Mouse (Mus musculus): ENCODE measurements around the gene Fgfr2. TPM values are rescaled to one million over a fixed set of nuclear protein-coding genes. Genes with fewer than 3 reads are reported as not detected.

Fgfr2 gene
- total and polyA plus RNA-seq, 2 experiments from 2014 or later = 17.1 to 47.6 TPM

GRCm38 (mm10) chr7:130815601-130816000, 2307.5 kb downstream of the Fgfr2 start:
- no peak overlapping the region for H3K4me2 ChIP-seq (ENCODE audit: low read depth)
- no peaks in the 10 kb centered on the region for H3K9me3 ChIP-seq (ENCODE audit: low read length)
- H3K9ac ChIP-seq = no peak overlapping the region
- no peaks in the 10 kb centered on the region for H3K4me1 ChIP-seq (ENCODE audit: insufficient read depth)
- no peaks in the 10 kb centered on the region for H3K36me3 ChIP-seq (ENCODE audit: insufficient read depth)
- WGBS = 96% methylated on average over 10 of the region's 10 CpGs
- H3K4me3 ChIP-seq (ENCODE audit: low read depth, low read length) = no peak overlapping the region
- H3K27me3 ChIP-seq (ENCODE audit: insufficient read depth, low read length) = no peaks in the 10 kb centered on the region
- TF ChIP-seq CTCF (IDR thresholded peaks at IDR 0.05; ENCODE audit: low read depth) = no peak
- no peak overlapping the region for H3K27ac ChIP-seq (ENCODE audit: low read depth, low read length)
- ATAC-seq (no peak), DNase-seq (no peak)

- no peak overlapping the region for H3K9ac ChIP-seq
- DNase-seq (no peak), ATAC-seq (no peak)
- no peak overlapping the region for H3K4me2 ChIP-seq (ENCODE audit: low read depth)
- no peak for TF ChIP-seq CTCF (IDR thresholded peaks at IDR 0.05; ENCODE audit: low read depth)
- H3K4me3 ChIP-seq (ENCODE audit: low read depth, low read length) = no peak overlapping the region
- H3K27me3 ChIP-seq (ENCODE audit: insufficient read depth, low read length) = no peaks in the 10 kb centered on the region
- no peaks in the 10 kb centered on the region for H3K36me3 ChIP-seq (ENCODE audit: insufficient read depth)
- H3K4me1 ChIP-seq (ENCODE audit: insufficient read depth) = no peaks in the 10 kb centered on the region
- no peaks in the 10 kb centered on the region for H3K9me3 ChIP-seq (ENCODE audit: low read length)
- WGBS = 47% methylated on average over 16 of the region's 16 CpGs
- H3K27ac ChIP-seq (ENCODE audit: low read depth, low read length) = no peak overlapping the region
These were observed 2310.7 kb downstream of the Fgfr2 start for GRCm38 (mm10) chr7:130812407-130812806.

- Histone ChIP-seq H3K36me3 (ENCODE audit: insufficient read depth) (no peaks in the 10 kb centered on the region), H3K27ac (ENCODE audit: low read depth, low read length) (no peak overlapping the region), H3K27me3 (ENCODE audit: insufficient read depth, low read length) (no peaks in the 10 kb centered on the region), H3K4me3 (ENCODE audit: low read depth, low read length) (no peak overlapping the region), H3K4me1 (ENCODE audit: insufficient read depth) (no peaks in the 10 kb centered on the region), H3K4me2 (ENCODE audit: low read depth) (no peak overlapping the region), H3K9me3 (ENCODE audit: low read length) (no peaks in the 10 kb centered on the region), H3K9ac (no peak overlapping the region)
- 89% methylated on average over 4 of the region's 4 CpGs for WGBS
- DNase-seq (no peak), ATAC-seq (no peak)
- TF ChIP-seq CTCF (IDR thresholded peaks at IDR 0.05; ENCODE audit: low read depth) = no peak
These were observed 2312.9 kb downstream of the Fgfr2 start for GRCm38 (mm10) chr7:130810238-130810637.

GRCm38 (mm10) chr7:130808694-130809093, 2314.5 kb downstream of the Fgfr2 start:
- Histone ChIP-seq H3K9me3 (ENCODE audit: low read length) (no peaks in the 10 kb centered on the region), H3K4me2 (ENCODE audit: low read depth) (no peak overlapping the region), H3K4me1 (ENCODE audit: insufficient read depth) (no peaks in the 10 kb centered on the region), H3K4me3 (ENCODE audit: low read depth, low read length) (no peak overlapping the region), H3K36me3 (ENCODE audit: insufficient read depth) (no peaks in the 10 kb centered on the region), H3K9ac (no peak overlapping the region), H3K27me3 (ENCODE audit: insufficient read depth, low read length) (no peaks in the 10 kb centered on the region), H3K27ac (ENCODE audit: low read depth, low read length) (no peak overlapping the region)
- ATAC-seq (no peak), DNase-seq (no peak)
- no peak for TF ChIP-seq CTCF (IDR thresholded peaks at IDR 0.05; ENCODE audit: low read depth)
- WGBS = 80% methylated on average over 6 of the region's 6 CpGs

- Histone ChIP-seq H3K36me3 (ENCODE audit: insufficient read depth) (no peaks in the 10 kb centered on the region), H3K4me1 (ENCODE audit: insufficient read depth) (no peaks in the 10 kb centered on the region), H3K27me3 (ENCODE audit: insufficient read depth, low read length) (no peaks in the 10 kb centered on the region), H3K4me3 (ENCODE audit: low read depth, low read length) (no peak overlapping the region), H3K27ac (ENCODE audit: low read depth, low read length) (no peak overlapping the region), H3K9ac (no peak overlapping the region), H3K9me3 (ENCODE audit: low read length) (no peaks in the 10 kb centered on the region), H3K4me2 (ENCODE audit: low read depth) (no peak overlapping the region)
- DNase-seq = no peak
- WGBS = 73% methylated on average over 8 of the region's 8 CpGs
- no peak for TF ChIP-seq CTCF (IDR thresholded peaks at IDR 0.05; ENCODE audit: low read depth)
- no peak for ATAC-seq
These were observed 2315.4 kb downstream of the Fgfr2 start for GRCm38 (mm10) chr7:130807749-130808148.

- Histone ChIP-seq H3K27me3 (ENCODE audit: insufficient read depth, low read length) (no peaks in the 10 kb centered on the region), H3K4me1 (ENCODE audit: insufficient read depth) (no peaks in the 10 kb centered on the region), H3K36me3 (ENCODE audit: insufficient read depth) (no peaks in the 10 kb centered on the region), H3K9me3 (ENCODE audit: low read length) (no peaks in the 10 kb centered on the region), H3K27ac (ENCODE audit: low read depth, low read length) (no peak overlapping the region), H3K4me2 (ENCODE audit: low read depth) (no peak overlapping the region), H3K9ac (no peak overlapping the region), H3K4me3 (ENCODE audit: low read depth, low read length) (no peak overlapping the region)
- WGBS = 85% methylated on average over 5 of the region's 5 CpGs
- no peak for ATAC-seq
- DNase-seq = no peak
- no peak for TF ChIP-seq CTCF (IDR thresholded peaks at IDR 0.05; ENCODE audit: low read depth)
These were observed 2318.2 kb downstream of the Fgfr2 start for GRCm38 (mm10) chr7:130804991-130805390.

- no peak for DNase-seq
- H3K36me3 ChIP-seq (ENCODE audit: insufficient read depth) = no peaks in the 10 kb centered on the region
- H3K4me1 ChIP-seq (ENCODE audit: insufficient read depth) = no peaks in the 10 kb centered on the region
- TF ChIP-seq CTCF (IDR thresholded peaks at IDR 0.05; ENCODE audit: low read depth) = no peak
- no peak for ATAC-seq
- no peak overlapping the region for H3K9ac ChIP-seq
- no peak overlapping the region for H3K4me3 ChIP-seq (ENCODE audit: low read depth, low read length)
- WGBS = 58% methylated on average over 8 of the region's 8 CpGs
- no peaks in the 10 kb centered on the region for H3K27me3 ChIP-seq (ENCODE audit: insufficient read depth, low read length)
- H3K4me2 ChIP-seq (ENCODE audit: low read depth) = no peak overlapping the region
- H3K27ac ChIP-seq (ENCODE audit: low read depth, low read length) = no peak overlapping the region
- no peaks in the 10 kb centered on the region for H3K9me3 ChIP-seq (ENCODE audit: low read length)
These were observed 2319.8 kb downstream of the Fgfr2 start for GRCm38 (mm10) chr7:130803251-130803825.

Measured in forebrain, postnatal 0 days (tissue).